Mouse (Mus musculus) kidney, embryonic 14.5 days (tissue): ENCODE data around the gene Lmnb2. TPM values are rescaled to one million over a fixed set of nuclear protein-coding genes. Genes with fewer than 3 reads are reported as not detected.

Experiments used
- ATAC-seq: fragments of 200-750 bp; cut with Nextera tagmentation; 2 replicates; pipeline ENCODE4 v1.8.0; 2017; ENCODE audit warnings: moderate number of reproducible peaks, mild to moderate bottlenecking, moderate TSS enrichment, moderate library complexity; ENCODE audit not compliant: low FRiP score, low TSS enrichment
- H3K27ac ChIP-seq: fragments of 300-500 bp; sonication (generic); 2 replicates; pipeline ENCODE4 v1.5.1; 2014; ENCODE audit warnings: low read depth, mild to moderate bottlenecking, low read length, moderate library complexity, mixed read lengths
- H3K27me3 ChIP-seq: fragments of 300-500 bp; sonication (generic); 2 replicates; pipeline ENCODE4 v1.6.1; 2014; ENCODE audit warnings: mild to moderate bottlenecking, low read length; ENCODE audit not compliant: control insufficient read depth, insufficient read depth
- H3K36me3 ChIP-seq: fragments of 300-500 bp; sonication (generic); 2 replicates; pipeline ENCODE4 v1.6.1; 2014; ENCODE audit warnings: low read length, mixed read lengths; ENCODE audit not compliant: control insufficient read depth, insufficient read depth
- H3K4me1 ChIP-seq: fragments of 300-500 bp; sonication (generic); 2 replicates; pipeline ENCODE4 v1.6.1; 2014; ENCODE audit warnings: low read length, mixed read lengths; ENCODE audit not compliant: control insufficient read depth, insufficient read depth
- H3K4me2 ChIP-seq: fragments of 300-500 bp; sonication (generic); replicated peaks from 2 replicates; pipeline ENCODE4 v1.6.1; 2014; ENCODE audit warnings: low read depth, mild to moderate bottlenecking, low read length
- H3K4me3 ChIP-seq: fragments of 300-500 bp; sonication (generic); 2 replicates; pipeline ENCODE4 v1.5.1; 2014; ENCODE audit warnings: mild to moderate bottlenecking, low read length
- H3K9ac ChIP-seq: fragments of 300-500 bp; sonication (generic); 2 replicates; pipeline ENCODE4 v1.6.1; 2014; ENCODE audit warnings: low read depth, mild to moderate bottlenecking, low read length, moderate library complexity
- H3K9me3 ChIP-seq: fragments of 300-500 bp; sonication (generic); 2 replicates; pipeline ENCODE4 v1.6.1; 2016; ENCODE audit warnings: low read length; ENCODE audit not compliant: control insufficient read depth
- WGBS: fragments of 180-500 bp; shearing (Covaris S2); extraction: QIAGEN DNeasy Blood & Tissue Kit; methylation state at CpG from one replicate; pipeline ENCODE4 v1.1.7; 2014; 5-methylcytosine and 5-hydroxymethylcytosine counted together
- polyA plus RNA-seq: library from polyadenylated mRNA; unstranded; fragments of >200 nt; fragmentation: Nextera tagmentation; extraction: Ambion mirVana; gene quantifications from 2 replicates; pipeline ENCODE4 v1.2.1, GENCODE M21; 2014

The Lmnb2 gene
- polyA plus RNA-seq, 1 experiment from 2014 or later, result 17.1 TPM

DNA sequence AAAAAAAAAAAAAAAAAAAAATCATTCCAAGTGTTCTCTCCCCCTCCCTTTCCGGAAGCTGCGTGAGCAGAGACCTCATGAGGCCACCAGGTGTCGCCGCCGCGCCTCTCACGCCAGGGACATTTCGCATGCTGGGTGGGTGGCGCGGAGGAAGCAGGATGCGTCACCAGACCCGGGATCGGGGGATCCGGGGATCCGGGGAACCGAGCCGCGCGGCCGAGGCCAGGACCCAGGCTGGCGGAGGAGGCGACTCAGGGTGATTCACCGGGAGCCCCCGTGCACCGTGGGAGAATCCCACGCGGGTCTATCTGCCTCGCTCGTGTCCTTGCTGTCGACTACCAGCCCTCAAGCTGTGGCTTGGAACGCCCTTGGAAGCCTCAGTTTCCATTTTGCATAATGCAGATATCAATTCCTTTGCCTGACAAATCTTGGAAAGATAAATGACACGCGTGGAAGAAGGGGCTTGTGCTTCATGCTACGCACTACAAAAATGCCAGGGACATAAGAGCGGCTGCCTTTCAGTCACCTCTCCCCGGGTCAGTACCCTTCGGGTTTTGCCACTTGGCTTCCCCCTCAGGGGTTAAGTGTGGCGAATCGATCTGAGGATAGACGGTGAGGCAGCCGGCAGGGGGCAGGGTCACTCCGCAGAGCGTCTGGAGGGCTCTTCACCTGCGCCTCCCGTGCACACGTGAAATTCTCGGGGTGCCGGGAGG lies 10.7 kb upstream of the Lmnb2 start:
- Histone ChIP-seq H3K4me2 (peak overlapping the region; percentile 85), H3K9me3 (no peaks in the 10 kb centered on the region), H3K4me3 (peak overlapping the region; percentile 39), H3K27ac (peak overlapping the region; percentile 81; the same call in 1 of the 2 replicates), H3K27me3 (peaks cover 31% of the 10 kb centered on the region), H3K4me1 (peaks cover 37% of the 10 kb centered on the region), H3K9ac (peak overlapping the region; percentile 49; the same call in 1 of the 2 replicates), H3K36me3 (no peaks in the 10 kb centered on the region)
- ATAC-seq, result peak; percentile 20
- WGBS, result under 1% methylated on average over 48 of the region's 48 CpGs

DNA sequence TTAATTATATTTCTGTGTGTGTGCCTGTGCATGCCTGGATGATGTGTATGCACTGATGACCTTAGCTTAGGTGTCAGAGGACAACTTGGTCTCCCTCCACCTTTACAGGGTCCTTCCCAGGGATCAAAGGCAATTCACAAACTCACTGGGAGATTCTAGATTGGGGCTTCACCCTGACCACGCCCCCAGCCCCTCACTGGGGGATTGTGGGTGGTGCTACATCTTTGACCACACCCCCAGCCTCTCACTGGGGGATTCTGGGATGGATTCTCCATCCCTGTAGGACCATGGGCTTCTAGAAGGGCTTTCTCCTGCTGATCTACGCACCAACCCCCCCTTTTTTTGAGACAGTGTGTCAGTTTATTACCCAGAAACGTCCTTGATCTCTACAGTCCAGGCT lies 7.4 kb upstream of the Lmnb2 start:
- Histone ChIP-seq H3K27me3 (no peaks in the 10 kb centered on the region), H3K4me3 (no peak overlapping the region), H3K4me1 (peaks cover 4% of the 10 kb centered on the region), H3K4me2 (no peak overlapping the region), H3K36me3 (no peaks in the 10 kb centered on the region), H3K9ac (no peak overlapping the region), H3K27ac (no peak overlapping the region), H3K9me3 (no peaks in the 10 kb centered on the region)
- no peak for ATAC-seq
- WGBS, result 52% methylated on average over 3 of the region's 3 CpGs

DNA sequence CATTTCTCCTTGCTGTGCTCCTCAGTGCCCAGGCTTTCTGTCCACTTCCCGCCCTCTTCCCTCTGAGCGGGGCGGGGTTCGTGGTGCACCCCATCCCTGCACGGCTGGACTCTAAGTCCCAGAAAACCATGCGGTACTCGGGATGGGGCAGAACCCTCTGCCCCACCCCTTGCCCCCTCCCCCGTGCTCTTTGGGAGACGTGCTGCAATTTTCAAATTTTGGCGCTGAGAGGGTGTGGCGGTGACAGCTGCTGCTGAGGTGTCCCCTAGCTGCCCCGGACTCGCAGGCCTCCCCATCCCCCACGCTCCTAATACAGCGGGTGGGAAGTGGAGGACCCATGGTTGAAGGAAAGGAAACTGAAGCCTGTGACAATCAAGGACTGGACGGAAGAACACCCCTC lies 3.9 kb upstream of the Lmnb2 start:
- H3K9ac ChIP-seq, result peak overlapping the region; percentile 42; the same call in 1 of the 2 replicates
- H3K4me2 ChIP-seq, result peak overlapping the region; percentile 59
- 0 out of 2 replicates have a peak, but pooled peaks have one; percentile 30 for ATAC-seq
- H3K36me3 ChIP-seq, result no peaks in the 10 kb centered on the region
- H3K4me3 ChIP-seq, result peak overlapping the region; percentile 32
- H3K4me1 ChIP-seq, result peaks cover 5% of the 10 kb centered on the region; the same call in 1 of the 2 replicates
- 4% methylated on average over 16 of the region's 16 CpGs for WGBS
- H3K27ac ChIP-seq, result no peak overlapping the region; the same call in 1 of the 2 replicates
- H3K27me3 ChIP-seq, result no peaks in the 10 kb centered on the region
- no peaks in the 10 kb centered on the region for H3K9me3 ChIP-seq

DNA sequence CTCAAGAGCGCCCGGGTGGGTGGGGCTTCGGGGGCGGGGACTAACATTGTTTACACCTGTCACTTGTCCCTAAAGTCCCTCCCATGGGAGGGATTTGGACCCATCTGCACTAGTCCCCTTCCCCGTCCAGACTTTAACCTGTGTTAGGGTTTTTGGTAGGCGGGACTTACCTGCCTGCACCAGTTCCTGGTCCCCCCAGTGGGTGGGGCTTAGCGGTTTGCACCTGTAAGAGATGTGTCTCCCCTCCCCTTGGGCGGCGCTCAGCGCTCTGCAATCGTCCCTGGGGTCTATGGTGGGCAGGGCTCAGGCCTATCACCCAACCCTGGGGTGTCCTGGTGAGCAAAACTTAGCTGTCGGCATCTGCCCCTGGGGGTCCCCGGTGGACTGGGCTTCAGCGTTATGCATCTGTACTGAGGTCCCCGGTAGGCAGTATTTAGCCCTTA lies 688 bp downstream of the Lmnb2 start:
- Histone ChIP-seq H3K27ac (no peak overlapping the region), H3K4me3 (peak overlapping the region; percentile 98), H3K9ac (peak overlapping the region; percentile 89), H3K27me3 (no peaks in the 10 kb centered on the region), H3K9me3 (no peaks in the 10 kb centered on the region), H3K36me3 (peaks cover 14% of the 10 kb centered on the region; the same call in 1 of the 2 replicates), H3K4me1 (peaks cover 10% of the 10 kb centered on the region; the same call in 1 of the 2 replicates), H3K4me2 (peak overlapping the region; percentile 87)
- WGBS, result 2% methylated on average over 15 of the region's 15 CpGs
- peak; percentile 46 for ATAC-seq

DNA sequence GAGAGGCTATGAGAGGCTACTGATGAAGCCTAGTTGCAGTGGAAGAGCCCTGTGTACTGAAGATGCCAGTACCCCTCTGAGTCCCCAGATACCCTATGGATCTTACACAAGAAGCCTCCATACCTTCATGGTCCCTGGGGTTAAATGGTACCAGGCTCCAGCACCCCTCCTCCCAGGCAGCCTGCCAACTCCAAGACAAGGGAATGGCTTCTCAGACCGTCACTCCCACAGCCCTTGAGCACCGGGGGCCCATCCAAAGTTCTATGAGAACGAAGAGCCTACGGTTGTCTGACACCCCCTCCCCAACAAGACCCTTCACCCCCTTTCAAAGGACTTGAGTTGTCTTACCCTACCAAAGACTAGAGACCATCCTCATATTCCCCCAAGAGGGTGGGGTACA lies 2.3 kb downstream of the Lmnb2 start:
- no peak for ATAC-seq
- Histone ChIP-seq H3K9ac (no peak overlapping the region), H3K36me3 (peaks cover 18% of the 10 kb centered on the region; the same call in 1 of the 2 replicates), H3K4me3 (no peak overlapping the region), H3K9me3 (no peaks in the 10 kb centered on the region), H3K27me3 (no peaks in the 10 kb centered on the region), H3K27ac (no peak overlapping the region), H3K4me2 (no peak overlapping the region), H3K4me1 (peaks cover 10% of the 10 kb centered on the region; the same call in 1 of the 2 replicates)
- WGBS, result 86% methylated on average over 4 of the region's 4 CpGs

DNA sequence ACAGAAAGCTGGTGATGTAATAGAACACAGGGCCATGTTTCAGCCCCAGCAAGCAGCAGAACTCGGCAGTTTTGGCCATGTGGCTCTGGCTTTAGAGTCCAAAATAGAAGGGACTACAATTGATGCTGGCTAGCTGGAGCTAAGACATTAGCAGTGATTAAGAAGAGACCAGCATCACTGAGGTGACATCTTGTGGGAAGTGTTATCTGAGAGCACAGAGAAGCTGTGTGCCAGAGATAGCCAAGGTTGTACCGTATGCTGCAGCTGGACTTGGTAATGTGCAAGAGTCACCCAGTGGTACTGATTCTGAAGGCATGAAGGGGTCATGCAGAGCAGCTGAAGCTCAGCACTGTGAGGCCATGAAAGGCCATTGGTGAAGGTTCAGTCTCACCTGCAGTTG lies 2.8 kb downstream of the Lmnb2 start:
- 89% methylated on average over 2 of the region's 2 CpGs for WGBS
- H3K27me3 ChIP-seq, result no peaks in the 10 kb centered on the region
- H3K36me3 ChIP-seq, result peaks cover 22% of the 10 kb centered on the region
- no peaks in the 10 kb centered on the region for H3K9me3 ChIP-seq
- H3K4me3 ChIP-seq, result no peak overlapping the region
- H3K27ac ChIP-seq, result no peak overlapping the region
- H3K9ac ChIP-seq, result no peak overlapping the region
- peaks cover 10% of the 10 kb centered on the region; the same call in 1 of the 2 replicates for H3K4me1 ChIP-seq
- ATAC-seq, result no peak
- H3K4me2 ChIP-seq, result no peak overlapping the region

DNA sequence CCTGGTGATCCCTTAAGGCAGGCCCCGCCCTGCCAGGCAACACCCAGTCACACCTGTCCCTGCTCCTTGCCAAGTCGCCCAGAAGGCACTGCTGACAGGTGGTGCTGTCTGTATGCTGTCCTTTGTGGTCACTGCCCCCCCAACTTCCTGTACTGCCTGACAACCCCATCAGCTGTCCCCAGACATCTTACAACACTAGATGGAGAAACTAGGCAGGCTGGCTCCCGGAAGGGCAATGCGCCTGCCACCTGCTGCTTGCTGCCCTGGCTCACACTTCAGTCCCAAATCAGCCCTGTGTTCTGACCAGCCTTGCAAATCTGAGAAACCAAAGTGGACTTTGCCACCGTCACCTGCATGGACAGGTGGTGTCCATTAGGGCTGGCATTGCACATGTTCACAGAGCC lies 3.8 kb downstream of the Lmnb2 start:
- ATAC-seq, result no peak
- Histone ChIP-seq H3K4me3 (no peak overlapping the region), H3K27me3 (no peaks in the 10 kb centered on the region), H3K9ac (no peak overlapping the region), H3K36me3 (peaks cover 32% of the 10 kb centered on the region), H3K4me1 (peaks cover 10% of the 10 kb centered on the region; the same call in 1 of the 2 replicates), H3K27ac (no peak overlapping the region), H3K9me3 (no peaks in the 10 kb centered on the region), H3K4me2 (no peak overlapping the region)
- WGBS, result 92% methylated on average over 5 of the region's 5 CpGs

DNA sequence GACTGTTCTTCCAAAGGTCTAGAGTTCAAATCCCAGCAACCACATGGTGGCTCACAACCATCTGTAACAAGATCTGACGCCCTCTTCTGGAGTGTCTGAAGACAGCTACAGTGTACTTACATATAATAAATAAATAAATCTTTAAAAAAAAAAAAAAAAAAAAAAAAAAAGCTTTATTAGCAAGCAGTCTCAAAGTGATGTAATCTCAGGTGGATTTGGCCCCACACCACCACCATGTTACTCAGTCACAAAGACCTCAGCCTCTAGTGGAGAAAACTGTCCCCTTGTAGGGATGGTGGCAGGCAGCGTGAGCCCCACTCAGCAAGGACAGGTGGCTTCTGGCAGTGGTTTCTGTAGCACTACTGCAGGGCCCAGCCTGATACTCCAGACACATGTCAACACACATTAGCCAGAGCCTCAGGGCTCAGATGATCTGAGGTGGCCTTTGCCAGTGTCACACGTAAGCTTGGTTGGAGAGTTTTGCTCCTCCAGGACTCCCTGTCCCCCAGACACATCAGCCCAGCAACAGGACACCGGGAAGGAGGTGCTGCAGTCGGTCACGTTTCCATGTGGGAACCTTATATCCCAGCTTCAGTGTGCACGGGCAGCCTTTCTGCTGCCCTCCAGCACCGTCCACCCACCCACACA lies 4.6 kb downstream of the Lmnb2 start:
- H3K27me3 ChIP-seq, result no peaks in the 10 kb centered on the region
- H3K4me2 ChIP-seq, result no peak overlapping the region
- no peak overlapping the region for H3K4me3 ChIP-seq
- H3K9me3 ChIP-seq, result no peaks in the 10 kb centered on the region
- H3K36me3 ChIP-seq, result peaks cover 39% of the 10 kb centered on the region
- no peak for ATAC-seq
- peaks cover 10% of the 10 kb centered on the region; the same call in 1 of the 2 replicates for H3K4me1 ChIP-seq
- no peak overlapping the region for H3K9ac ChIP-seq
- no peak overlapping the region for H3K27ac ChIP-seq
- 76% methylated on average over 7 of the region's 8 CpGs for WGBS

DNA sequence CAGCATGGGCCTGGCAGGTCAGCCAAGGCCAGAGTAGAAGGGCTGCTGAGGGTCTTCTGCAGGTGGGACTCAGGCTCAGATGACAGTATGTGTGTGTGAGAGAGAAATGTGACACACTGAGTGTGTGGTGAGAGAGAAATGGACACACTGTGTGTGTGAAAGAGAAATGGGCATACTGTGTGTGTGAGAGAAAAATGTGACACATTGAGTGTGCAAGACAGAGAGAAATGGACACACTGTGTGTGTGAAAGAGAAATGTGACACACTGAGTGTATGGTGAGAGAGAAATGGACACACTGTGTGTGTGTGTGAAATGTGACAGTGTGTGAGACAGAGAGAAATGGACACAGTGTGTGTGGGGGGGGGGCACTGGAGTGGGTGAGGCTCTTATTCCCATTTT lies 6.2 kb downstream of the Lmnb2 start:
- no peak overlapping the region for H3K4me3 ChIP-seq
- H3K27me3 ChIP-seq, result no peaks in the 10 kb centered on the region
- H3K36me3 ChIP-seq, result peaks cover 55% of the 10 kb centered on the region
- H3K4me1 ChIP-seq, result peaks cover 5% of the 10 kb centered on the region; the same call in 1 of the 2 replicates
- H3K4me2 ChIP-seq, result no peak overlapping the region
- H3K9me3 ChIP-seq, result no peaks in the 10 kb centered on the region
- ATAC-seq, result no peak
- no peak overlapping the region for H3K9ac ChIP-seq
- H3K27ac ChIP-seq, result no peak overlapping the region
